Mouse (Mus musculus) megakaryocyte, embryonic 14.5 days (primary cell): ENCODE measurements around the gene Ablim1.

Experiments used
- FLI1 ChIP-seq: IDR thresholded peaks from 2 replicates; pipeline ENCODE4 v1.6.1; 2012; ENCODE audit warnings: low read length, inconsistent platforms, mixed read lengths
- GATA1 ChIP-seq: IDR thresholded peaks from 3 replicates; pipeline ENCODE4 v1.6.1; 2012; ENCODE audit warnings: mixed read lengths, low read length, inconsistent platforms, borderline replicate concordance

DNA sequence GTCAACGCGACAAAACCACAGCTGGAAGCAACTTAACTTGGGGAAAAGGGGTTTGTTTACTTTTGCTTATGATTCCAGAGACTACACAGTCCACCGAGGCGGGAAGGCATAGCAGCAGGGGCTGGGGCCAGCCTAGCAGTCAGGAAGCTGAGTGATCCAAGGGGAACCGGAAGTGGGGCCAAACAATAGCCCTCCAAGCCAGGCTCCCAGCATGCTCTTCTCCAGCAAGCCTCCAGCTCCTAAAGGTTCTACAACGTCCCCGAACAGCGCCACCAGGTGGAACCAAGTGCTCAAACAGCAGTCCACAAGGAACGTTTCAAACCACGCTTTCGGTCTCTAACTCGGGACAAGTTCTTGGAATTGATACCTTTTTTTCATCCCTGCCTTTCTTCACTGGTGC, 43.6 kb upstream of the Ablim1 start:
- TF ChIP-seq GATA1 (no peak), FLI1 (0 out of 2 replicates have a peak, but pooled peaks have one; percentile 17)
